Mouse (Mus musculus) hindbrain, embryonic 10.5 days (tissue): ENCODE results near the gene Arid1b. TPM values are rescaled to one million over a fixed set of nuclear protein-coding genes. Genes with fewer than 3 reads are reported as not detected.
A peak's percentile ranks its signal among the peaks of the same experiment; 100 is the strongest.

Experiments
- DNase-seq: peaks from one replicate; pipeline ENCODE4 v3.0.0-alpha.2; 2017; ENCODE audit warnings: low spot score
- H3K27ac ChIP-seq: fragments of 300-500 bp; sonication (generic); 2 replicates; pipeline ENCODE4 v1.5.1; 2016; ENCODE audit warnings: mild to moderate bottlenecking, moderate library complexity
- H3K27me3 ChIP-seq: fragments of 300-500 bp; sonication (generic); 2 replicates; pipeline ENCODE4 v1.6.1; 2016; ENCODE audit warnings: mild to moderate bottlenecking; ENCODE audit not compliant: poor library complexity, insufficient read depth, severe bottlenecking
- H3K36me3 ChIP-seq: fragments of 300-500 bp; sonication (generic); 2 replicates; pipeline ENCODE4 v1.6.1; 2016; ENCODE audit warnings: mild to moderate bottlenecking, moderate library complexity
- H3K4me1 ChIP-seq: fragments of 300-500 bp; sonication (generic); replicated peaks from 2 replicates; pipeline ENCODE4 v1.6.1; 2016; ENCODE audit warnings: mild to moderate bottlenecking
- H3K4me3 ChIP-seq: fragments of 300-500 bp; sonication (generic); 2 replicates; pipeline ENCODE4 v1.5.1; 2016; ENCODE audit warnings: mild to moderate bottlenecking, moderate library complexity
- H3K9me3 ChIP-seq: fragments of 300-500 bp; sonication (generic); 2 replicates; pipeline ENCODE4 v1.6.1; 2016; ENCODE audit warnings: mild to moderate bottlenecking, moderate library complexity
- WGBS: fragments of 180-500 bp; shearing (Covaris S2); methylation state at CpG from one replicate; pipeline ENCODE4 v1.1.7; 2016; 5-methylcytosine and 5-hydroxymethylcytosine counted together
- polyA plus RNA-seq: library from polyadenylated mRNA; unstranded; fragments of >200 nt; fragmentation: Nextera tagmentation; extraction: Ambion mirVana; gene quantifications from 2 replicates; pipeline ENCODE4 v1.2.1, GENCODE M21; 2016

Gene Arid1b
- polyA plus RNA-seq, 1 experiment from 2014 or later = 11.7 TPM

DNA sequence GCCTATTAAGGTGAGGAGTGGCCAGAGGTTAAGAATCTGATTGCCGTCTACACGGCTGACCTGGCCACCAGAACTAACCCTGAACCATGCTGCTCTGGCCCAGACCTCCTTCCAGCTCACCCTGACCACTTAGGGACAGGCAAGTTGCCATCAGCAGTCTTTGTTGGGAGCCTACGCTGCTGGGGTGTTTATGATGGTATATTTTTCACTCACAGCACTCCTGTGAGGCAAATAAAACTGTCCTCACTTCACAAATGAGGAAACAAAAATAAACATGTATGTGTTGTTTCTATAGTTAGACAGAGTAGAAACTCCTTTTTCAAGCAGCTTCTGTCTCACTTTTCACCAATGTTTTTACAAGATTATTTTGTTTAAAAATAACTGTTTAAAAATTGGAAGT is 280.3 kb downstream of the Arid1b start:
- Histone ChIP-seq H3K36me3 (peaks cover 34% of the 10 kb centered on the region), H3K4me1 (peaks cover 14% of the 10 kb centered on the region; the same call in 1 of the 2 replicates), H3K27ac (no peak overlapping the region), H3K27me3 (no peaks in the 10 kb centered on the region), H3K9me3 (no peaks in the 10 kb centered on the region), H3K4me3 (no peak overlapping the region)
- WGBS = 91% methylated on average over 3 of the region's 3 CpGs
- DNase-seq = no peak

DNA sequence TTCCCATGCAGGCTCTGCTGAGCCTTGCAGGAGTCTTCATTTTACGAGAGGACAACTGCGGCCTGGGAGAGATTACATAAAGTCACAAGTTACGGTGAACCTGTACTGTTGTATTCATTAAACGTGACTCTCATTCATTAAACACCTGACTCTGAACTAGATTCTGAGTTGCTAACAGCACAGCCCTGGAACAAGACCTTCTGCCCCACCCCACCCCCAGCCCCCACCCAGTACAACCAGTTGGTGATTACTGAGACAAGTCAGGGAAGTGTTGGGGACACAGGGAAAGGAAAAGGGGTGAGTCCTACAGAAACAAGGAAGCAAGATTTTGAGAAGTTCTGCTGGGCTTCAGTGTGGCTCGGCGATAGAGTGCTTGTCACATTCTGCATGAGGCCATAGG is 281.6 kb downstream of the Arid1b start:
- Histone ChIP-seq H3K27me3 (no peaks in the 10 kb centered on the region), H3K9me3 (no peaks in the 10 kb centered on the region), H3K27ac (no peak overlapping the region), H3K4me3 (no peak overlapping the region), H3K4me1 (peaks cover 10% of the 10 kb centered on the region; the same call in 1 of the 2 replicates), H3K36me3 (peaks cover 38% of the 10 kb centered on the region)
- 92% methylated on average over 6 of the region's 6 CpGs for WGBS
- DNase-seq = no peak

DNA sequence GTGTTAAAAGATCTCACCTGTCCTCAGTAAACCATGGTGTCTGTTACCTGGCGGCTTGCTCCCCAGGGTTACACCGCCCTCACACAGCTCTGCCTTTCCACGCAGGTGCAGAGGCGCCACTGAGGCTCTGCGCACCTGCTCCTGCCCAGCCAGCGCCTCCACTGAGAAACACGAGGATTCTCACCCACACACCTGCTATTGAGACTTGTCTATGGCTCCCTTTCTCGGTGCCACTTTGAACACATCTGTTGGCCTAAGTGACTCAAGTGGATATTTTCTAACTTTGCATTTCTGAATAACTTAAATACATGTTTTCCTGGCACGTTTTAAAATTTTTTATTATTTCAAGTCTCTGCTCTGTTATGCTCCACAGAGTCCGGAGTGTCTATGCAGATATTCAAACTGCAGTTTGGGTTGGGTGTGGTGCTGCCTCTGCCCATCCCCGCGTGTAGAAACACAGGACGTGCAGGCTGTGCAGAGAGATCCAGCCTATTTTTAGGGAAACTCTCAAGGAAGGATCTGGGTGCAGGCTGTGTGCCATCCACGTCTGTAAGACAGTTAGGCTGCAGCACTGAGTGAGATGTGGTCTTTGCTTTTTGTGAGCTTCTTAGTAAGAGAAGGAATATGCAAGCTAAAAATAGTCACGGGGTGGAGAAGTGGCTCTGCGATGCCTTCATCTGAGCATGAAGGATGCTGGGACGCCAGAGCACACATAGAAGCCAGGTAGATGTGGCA is 283.2 kb downstream of the Arid1b start:
- 92% methylated on average over 17 of the region's 17 CpGs for WGBS
- no peaks in the 10 kb centered on the region for H3K4me1 ChIP-seq
- no peak overlapping the region for H3K27ac ChIP-seq
- DNase-seq = no peak
- no peaks in the 10 kb centered on the region for H3K27me3 ChIP-seq
- no peaks in the 10 kb centered on the region for H3K9me3 ChIP-seq
- H3K36me3 ChIP-seq = peaks cover 53% of the 10 kb centered on the region
- H3K4me3 ChIP-seq = no peak overlapping the region

DNA sequence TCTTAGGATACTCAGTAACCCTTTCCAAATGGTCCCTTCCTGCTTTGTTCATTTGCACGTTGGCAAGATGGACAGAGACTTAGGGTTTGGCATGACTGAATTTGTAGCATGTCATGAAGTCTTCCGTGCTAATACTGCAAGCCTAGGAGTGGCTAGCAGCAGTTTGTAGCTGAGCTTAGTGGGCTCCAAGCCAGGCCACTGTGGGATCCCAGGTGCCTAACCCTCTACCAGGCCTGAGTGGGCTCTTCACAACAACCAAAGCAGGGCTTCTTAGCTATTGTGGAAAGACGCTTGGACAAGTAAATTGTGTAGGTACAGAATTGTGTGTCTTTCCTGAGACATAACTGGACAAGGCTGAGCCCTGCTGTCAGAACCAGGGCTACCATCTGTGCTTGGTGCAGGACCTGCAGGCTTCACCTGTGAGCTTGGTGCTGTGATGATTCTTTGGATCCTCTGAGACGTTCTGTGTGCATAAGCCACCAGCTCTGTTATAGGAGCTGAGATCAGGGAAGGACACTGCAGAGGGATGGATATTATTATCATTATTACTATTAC is 286.4 kb downstream of the Arid1b start:
- 87% methylated on average over 4 of the region's 4 CpGs for WGBS
- no peak overlapping the region for H3K27ac ChIP-seq
- no peaks in the 10 kb centered on the region for H3K9me3 ChIP-seq
- H3K4me1 ChIP-seq = peaks cover 5% of the 10 kb centered on the region; the same call in 1 of the 2 replicates
- peaks cover 54% of the 10 kb centered on the region for H3K36me3 ChIP-seq
- H3K4me3 ChIP-seq = no peak overlapping the region
- DNase-seq = no peak
- no peaks in the 10 kb centered on the region for H3K27me3 ChIP-seq

DNA sequence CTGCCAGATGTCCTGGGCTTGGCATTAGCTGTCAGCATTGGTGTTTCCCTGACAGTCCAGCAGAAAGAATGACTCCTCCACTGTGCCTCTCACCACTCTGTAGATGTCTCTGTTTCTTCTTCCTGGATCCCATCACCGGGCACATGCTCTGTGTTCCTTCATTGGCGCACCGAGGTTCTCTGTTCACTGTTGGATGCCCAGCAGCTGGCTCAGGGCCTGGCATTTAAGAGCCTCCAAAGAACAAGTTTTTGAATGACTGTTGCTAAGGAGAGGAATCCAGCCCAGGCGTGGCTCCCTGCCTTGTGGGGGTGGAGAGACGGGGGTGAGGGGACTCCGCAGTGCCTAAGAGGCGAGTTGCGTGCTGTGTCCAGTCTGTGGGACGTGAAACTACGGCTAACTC is 290.7 kb downstream of the Arid1b start:
- no peaks in the 10 kb centered on the region for H3K9me3 ChIP-seq
- no peak for DNase-seq
- WGBS = 83% methylated on average over 10 of the region's 10 CpGs
- peaks cover 34% of the 10 kb centered on the region for H3K36me3 ChIP-seq
- no peaks in the 10 kb centered on the region for H3K27me3 ChIP-seq
- no peak overlapping the region for H3K4me3 ChIP-seq
- no peak overlapping the region for H3K27ac ChIP-seq
- peaks cover 18% of the 10 kb centered on the region for H3K4me1 ChIP-seq

DNA sequence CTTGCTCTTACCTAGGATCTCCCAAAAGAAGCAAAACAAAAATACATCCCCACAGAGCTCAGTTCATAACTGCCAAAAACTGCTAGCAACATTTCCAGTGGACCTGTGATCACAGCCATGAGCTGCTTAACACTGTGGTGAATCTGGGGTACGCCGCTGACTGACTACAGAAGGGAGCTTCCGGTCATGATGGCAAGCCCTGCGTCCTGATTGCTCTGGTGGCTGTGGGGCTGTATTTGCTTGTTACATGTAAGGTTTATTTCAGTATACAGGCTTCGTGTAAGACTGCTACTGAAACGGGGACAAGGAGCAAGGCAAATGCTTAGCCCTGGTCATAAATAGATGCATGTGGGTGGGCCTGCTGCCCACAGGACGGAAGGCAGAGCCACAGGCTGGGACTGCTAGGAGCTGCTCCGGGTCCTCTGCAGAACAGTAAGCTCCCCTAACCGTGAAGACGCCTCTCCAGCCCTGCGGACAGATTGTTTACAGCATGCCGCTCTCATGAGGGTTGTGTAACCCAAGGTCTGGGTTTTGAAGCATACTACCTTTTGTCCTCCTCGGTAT is 291.8 kb downstream of the Arid1b start:
- WGBS = 83% methylated on average over 13 of the region's 13 CpGs
- peaks cover 18% of the 10 kb centered on the region for H3K4me1 ChIP-seq
- H3K27ac ChIP-seq = no peak overlapping the region
- H3K36me3 ChIP-seq = peaks cover 33% of the 10 kb centered on the region
- no peak for DNase-seq
- no peaks in the 10 kb centered on the region for H3K27me3 ChIP-seq
- H3K9me3 ChIP-seq = no peaks in the 10 kb centered on the region
- no peak overlapping the region for H3K4me3 ChIP-seq

DNA sequence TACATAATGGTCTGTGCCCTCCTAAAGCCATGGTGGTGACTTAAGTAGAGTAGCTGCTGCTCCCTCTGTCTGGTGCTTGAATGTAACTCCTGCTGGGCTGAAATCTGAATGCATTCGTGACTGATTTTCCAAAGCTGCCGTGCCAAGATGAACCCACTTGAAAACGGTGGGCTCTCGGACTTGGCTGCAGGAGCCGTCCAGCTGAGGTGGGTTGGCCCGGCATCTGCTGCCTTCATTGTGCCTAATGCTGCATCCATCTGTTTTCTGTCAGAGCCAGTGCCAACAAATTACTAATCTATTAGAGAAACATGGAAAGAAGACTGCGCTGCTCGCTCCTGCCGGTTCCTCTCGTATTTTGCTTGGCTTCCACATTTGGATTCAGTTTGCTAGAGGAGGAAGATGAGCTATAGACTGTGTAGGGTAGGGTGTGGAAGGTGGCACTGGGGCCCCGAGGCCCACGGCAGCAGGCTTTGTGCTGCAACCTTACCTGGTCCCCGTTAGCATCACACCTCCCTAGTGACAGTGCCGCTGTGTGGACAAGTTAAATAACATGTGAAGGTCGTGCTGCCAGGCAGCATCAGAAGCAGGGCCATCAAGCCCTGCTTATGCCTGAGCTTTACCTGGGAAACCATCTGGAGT is 292.6 kb downstream of the Arid1b start:
- no peak for DNase-seq
- H3K27ac ChIP-seq = no peak overlapping the region
- H3K4me3 ChIP-seq = no peak overlapping the region
- peaks cover 18% of the 10 kb centered on the region for H3K4me1 ChIP-seq
- peaks cover 33% of the 10 kb centered on the region for H3K36me3 ChIP-seq
- H3K27me3 ChIP-seq = no peaks in the 10 kb centered on the region
- H3K9me3 ChIP-seq = no peaks in the 10 kb centered on the region
- WGBS = 86% methylated on average over 15 of the region's 15 CpGs

DNA sequence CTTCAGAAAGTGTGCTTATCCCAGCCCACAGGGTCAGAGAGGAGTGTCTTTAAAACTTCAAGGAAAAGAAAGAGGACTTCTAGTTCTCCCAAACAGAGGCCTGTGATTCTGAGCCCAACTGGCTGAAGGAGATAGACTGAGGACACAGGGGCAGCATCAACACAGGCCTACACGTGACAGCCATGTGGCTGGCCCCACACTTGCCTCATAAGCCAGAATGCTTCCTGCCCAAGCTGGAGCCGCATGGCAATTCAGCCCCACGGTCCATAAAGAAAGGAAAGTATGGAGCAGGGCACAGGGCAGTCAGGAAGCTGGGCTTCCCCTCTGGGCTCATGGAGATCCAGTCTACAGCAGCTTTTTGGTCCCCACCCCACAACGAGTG is 293.1 kb downstream of the Arid1b start:
- peaks cover 29% of the 10 kb centered on the region for H3K36me3 ChIP-seq
- no peak overlapping the region for H3K27ac ChIP-seq
- no peaks in the 10 kb centered on the region for H3K9me3 ChIP-seq
- no peak overlapping the region for H3K4me3 ChIP-seq
- 81% methylated on average over 4 of the region's 4 CpGs for WGBS
- H3K27me3 ChIP-seq = no peaks in the 10 kb centered on the region
- peaks cover 18% of the 10 kb centered on the region for H3K4me1 ChIP-seq
- DNase-seq = no peak

DNA sequence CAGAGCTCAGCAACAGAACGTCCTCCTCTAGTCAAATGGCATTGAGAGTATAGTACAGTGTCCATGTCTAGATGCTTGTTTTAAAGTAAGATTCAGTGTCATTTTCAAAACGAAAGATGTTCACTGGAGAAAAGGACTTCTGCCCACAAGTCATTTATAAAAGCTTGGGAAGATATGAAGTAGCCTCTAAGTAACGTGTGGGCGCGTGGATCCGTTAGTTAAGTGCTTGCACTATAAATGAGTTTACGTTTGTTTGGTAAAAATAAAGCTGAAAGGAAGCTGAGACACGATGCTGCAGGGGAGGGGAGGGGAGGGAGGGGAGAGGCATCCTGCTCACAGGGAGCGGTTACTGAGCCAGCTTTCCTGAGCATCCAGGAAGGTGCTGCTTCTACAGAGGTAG is 293.5 kb downstream of the Arid1b start:
- Histone ChIP-seq H3K9me3 (no peaks in the 10 kb centered on the region), H3K36me3 (peaks cover 28% of the 10 kb centered on the region), H3K27ac (no peak overlapping the region), H3K4me3 (no peak overlapping the region), H3K4me1 (peaks cover 18% of the 10 kb centered on the region), H3K27me3 (no peaks in the 10 kb centered on the region)
- DNase-seq = no peak
- 86% methylated on average over 9 of the region's 9 CpGs for WGBS

DNA sequence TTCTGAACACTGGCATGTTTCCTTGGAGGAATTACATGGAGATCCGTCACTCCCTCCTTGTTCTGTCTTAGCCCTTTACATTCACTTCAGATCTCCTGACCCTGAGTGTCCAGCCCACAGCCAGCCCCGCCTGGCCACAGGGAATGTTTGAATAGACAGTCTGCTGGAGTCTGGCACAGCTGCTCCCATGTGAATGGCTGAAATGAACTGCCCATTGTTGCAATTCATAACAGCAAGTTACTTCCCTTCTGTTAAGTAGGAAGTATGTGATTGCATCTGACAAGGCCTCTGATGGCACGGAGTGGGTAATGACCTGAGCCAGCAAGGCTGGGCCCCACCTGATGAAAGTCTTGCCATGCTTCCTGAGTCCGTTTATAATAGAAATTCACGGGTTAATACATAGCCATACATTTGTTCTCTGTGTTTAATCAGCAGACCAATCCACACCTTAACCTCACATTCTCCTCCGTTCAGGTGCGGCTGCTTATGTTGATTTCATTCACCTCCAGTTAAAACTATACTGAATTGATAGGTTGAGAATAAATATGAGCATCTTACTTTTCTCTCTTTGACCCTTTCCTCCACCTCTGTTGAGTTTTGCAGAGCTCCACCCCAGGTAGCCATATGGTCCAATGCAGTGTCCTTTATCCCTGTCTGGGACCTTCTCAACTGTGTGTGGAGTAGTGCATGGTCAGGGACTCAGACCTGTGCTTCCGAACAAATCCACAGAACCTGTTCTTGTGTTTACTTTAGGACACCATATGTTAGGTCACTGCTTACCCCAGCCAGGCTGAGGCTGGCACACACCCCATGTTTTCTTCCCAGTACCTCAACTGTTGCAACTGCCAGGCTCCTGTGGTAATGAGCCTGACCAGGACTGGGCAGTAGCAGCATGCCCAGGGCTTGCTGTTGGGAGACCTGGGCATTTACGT is 299.8 kb downstream of the Arid1b start:
- Histone ChIP-seq H3K4me1 (peaks cover 37% of the 10 kb centered on the region), H3K36me3 (peaks cover 45% of the 10 kb centered on the region), H3K27me3 (no peaks in the 10 kb centered on the region), H3K27ac (no peak overlapping the region; the same call in 1 of the 2 replicates), H3K4me3 (no peak overlapping the region), H3K9me3 (no peaks in the 10 kb centered on the region)
- peak; percentile 44 for DNase-seq
- 73% methylated on average over 9 of the region's 9 CpGs for WGBS

DNA sequence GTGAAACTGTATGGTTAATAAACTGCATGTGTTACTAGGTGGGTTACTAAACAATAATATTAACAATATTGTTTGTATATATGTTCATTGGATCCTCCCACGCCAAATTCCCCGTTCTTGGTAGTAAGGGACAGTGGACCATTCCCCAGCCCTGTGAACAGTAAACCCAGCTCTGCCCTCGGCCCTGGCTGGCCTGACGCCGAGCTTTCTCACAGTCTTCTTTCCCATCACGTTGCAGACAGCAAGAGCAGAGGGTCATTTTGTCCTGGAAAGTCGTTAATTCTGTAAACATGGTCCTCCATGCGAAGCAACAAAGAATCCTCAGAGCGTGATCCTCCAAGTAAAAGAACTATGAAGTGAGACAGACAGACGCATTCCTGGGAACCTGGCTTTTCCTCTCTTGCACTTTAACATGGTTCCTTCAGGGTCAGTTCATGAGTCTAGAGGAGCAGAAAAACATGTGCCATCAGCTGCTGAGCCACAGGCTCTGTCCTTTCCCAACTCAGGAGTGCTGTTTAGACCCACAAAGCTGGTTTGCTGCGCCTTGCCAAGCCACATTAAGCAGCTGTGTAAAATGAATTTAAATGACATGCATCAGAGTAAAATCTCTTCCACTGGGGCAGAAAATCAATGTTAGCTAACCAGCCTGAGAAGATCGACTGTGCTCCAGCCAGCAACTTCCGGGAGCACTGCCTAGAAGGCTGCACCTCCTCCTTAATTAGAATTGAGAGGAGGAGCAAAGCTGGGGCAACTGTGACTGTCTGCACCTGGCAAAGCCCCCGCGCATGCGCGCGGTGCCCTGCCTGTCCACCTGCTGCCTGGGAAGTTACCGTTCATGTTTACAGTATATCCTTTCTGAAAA is 301.2 kb downstream of the Arid1b start:
- DNase-seq = no peak
- Histone ChIP-seq H3K27me3 (no peaks in the 10 kb centered on the region), H3K4me3 (no peak overlapping the region), H3K9me3 (no peaks in the 10 kb centered on the region), H3K4me1 (peaks cover 37% of the 10 kb centered on the region), H3K27ac (peak overlapping the region; percentile 41; the same call in 1 of the 2 replicates), H3K36me3 (peaks cover 41% of the 10 kb centered on the region)
- 79% methylated on average over 19 of the region's 19 CpGs for WGBS

DNA sequence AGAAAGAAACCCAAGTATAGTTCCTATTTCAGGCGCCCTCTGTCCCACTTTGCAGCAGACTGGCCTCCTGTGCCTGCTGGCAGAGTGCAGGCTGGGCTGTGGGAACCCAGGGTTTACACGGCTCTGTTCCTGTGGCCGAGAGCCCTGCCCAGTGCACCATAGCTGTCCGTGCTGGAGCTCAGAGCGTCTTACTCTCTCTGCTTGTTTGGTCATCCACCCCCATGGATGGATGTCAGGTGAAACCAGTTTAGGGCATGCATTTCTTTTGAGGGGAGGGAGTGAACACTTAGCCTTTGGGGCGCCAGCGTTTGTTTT is 301.8 kb downstream of the Arid1b start:
- Histone ChIP-seq H3K4me3 (no peak overlapping the region), H3K27ac (peak overlapping the region; percentile 41; the same call in 1 of the 2 replicates)
- 84% methylated on average over 7 of the region's 7 CpGs for WGBS

More for the DNA sequence above, 301.8 kb downstream of the Arid1b start:
- H3K36me3 ChIP-seq = peaks cover 36% of the 10 kb centered on the region
- H3K9me3 ChIP-seq = no peaks in the 10 kb centered on the region
- H3K27me3 ChIP-seq = no peaks in the 10 kb centered on the region
- no peak for DNase-seq
- peaks cover 37% of the 10 kb centered on the region for H3K4me1 ChIP-seq
